Mouse (Mus musculus): ENCODE results near the gene Etv6.

The Etv6 gene

DNA sequence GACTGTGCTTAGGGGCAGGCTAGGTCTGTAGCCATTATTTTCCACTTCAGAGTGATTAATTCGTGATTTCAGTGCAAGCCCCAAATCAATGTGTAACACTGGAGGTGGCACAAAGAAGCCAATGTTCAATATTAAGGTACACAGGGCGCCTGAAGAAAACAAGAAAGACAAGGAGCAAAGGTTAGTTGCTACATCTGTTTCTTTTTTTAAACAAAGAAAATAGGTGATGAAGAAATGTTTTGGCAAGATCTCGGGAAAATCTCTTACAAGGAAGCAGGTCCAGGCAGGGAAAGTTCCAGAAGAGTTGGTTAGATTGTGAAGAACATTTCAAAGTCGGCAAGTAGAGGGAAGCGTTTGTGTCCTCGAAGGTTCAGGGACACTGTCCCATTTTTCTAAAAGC is 39.5 kb downstream of the Etv6 start:
- no peak for DNase-seq (ENCODE audit: low read depth)

- DNase-seq (ENCODE audit: low read depth): no peak
Observed at GRCm38 (mm10) chr6:134078016-134078415, 42.5 kb downstream of the Etv6 start.

- no peak for DNase-seq (ENCODE audit: low read depth)
Observed at GRCm38 (mm10) chr6:134079112-134079511, 43.6 kb downstream of the Etv6 start.

DNA sequence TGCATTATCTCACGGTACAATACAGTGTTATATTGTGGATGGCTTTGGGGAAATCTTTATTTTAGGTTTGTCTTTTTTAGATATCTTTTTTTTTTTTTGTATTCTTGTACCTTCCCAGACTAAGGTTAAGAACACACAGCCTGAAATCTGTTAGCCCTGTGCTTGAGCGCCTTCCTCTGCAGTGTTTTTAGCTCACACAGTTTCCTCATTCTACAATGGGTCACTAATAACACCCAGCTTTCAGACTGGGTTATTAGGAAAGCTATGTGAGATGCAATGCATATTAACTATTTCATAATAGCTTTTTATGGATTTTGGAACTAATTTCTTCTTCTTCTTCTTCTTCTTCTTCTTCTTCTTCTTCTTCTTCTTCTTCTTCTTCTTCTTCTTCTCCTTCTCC is 44.1 kb downstream of the Etv6 start:
- no peak for DNase-seq (ENCODE audit: low read depth)

DNA sequence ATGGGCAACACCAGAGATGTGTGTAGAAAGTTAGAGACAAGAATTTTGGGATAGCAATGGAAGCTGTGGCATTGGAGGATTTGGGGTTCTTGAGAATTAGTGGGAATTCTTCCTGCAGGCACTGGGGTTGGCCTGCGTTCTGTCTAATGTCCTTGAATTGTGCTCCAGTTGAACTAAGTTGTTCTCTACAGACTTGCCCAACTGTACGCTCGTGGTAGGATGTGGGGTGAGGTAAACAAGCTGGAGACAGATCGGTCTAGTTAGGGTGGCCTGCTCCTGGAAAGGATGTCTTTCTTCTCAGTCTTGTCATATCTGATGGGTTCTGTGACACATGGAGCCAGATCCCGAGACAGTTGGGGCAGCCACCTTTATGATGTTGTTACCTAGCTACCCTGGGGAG is 45.4 kb downstream of the Etv6 start:
- DNase-seq (ENCODE audit: low read depth): no peak

DNA sequence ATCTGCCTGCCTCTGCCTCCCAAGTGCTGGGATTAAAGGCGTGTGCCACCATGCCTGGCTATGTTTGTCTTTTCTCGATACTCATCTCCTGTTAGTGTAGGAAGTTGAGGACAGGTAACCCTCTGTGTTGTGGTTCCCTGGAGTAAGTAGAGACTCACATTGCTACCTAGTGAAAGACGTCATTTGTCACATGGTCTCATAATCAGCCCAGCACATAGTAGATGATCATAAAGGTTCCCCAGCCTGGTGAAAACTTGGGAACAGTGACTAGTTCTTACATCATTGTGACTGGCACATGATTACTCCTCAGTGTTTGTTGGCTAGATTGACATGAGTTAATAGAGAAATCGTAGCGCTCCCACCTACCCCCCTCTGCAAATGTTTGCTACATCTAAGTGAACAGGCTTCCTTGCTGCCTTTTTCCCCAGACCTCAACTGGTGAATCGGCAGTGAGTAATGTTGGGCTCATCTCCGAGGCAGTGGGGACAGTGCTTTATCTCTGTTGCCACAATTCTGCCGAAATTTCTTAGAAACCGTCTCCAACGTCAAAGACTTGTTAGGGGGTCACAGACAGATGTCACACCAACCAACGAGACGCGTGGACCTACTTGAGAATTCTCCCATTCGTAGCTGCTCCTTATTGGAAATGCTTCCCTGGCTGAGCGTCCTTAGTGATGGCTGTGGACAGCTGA is 46.9 kb downstream of the Etv6 start:
- DNase-seq (ENCODE audit: low read depth): no peak

- DNase-seq (ENCODE audit: low read depth): no peak
Observed at GRCm38 (mm10) chr6:134083428-134083827, 47.9 kb downstream of the Etv6 start.

- no peak for DNase-seq (ENCODE audit: low read depth)
Observed at GRCm38 (mm10) chr6:134086351-134086750, 50.9 kb downstream of the Etv6 start.

GRCm38 (mm10) chr6:134087709-134088108 is 52.2 kb downstream of the Etv6 start:
- DNase-seq (ENCODE audit: low read depth): no peak

DNA sequence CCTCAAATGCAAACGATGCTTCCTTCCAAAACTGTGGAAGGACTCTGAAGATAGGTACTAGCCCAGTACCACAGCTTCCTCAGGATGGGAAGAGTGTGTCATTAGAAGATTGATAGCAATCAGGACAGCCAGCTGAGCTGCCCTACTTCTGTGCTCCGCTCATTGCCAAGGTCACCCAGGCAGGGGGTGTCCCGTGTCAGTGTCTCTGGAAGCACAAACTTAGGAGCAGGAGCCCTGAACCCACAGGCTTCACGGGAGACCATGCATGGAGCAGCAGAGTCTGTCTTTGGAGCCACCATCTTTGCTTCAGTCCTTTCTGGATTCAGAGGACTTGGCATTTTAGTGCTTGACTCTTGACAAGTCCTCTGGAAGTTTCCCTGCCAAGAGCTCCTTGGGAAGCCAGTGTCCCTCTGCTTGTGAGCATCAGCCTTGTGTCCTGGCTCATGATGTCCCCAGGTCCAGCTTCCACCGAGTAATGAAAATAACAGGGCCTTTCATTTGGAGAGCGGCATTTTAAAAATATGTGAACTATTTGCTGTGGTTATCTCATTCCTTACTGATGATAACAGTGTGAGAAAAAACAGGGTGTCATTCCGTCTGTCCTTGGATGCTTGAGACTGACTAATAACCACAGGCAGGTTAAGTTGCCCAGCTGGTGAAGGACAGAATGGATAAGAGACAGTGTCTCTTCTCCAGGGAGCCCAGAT is 54.3 kb downstream of the Etv6 start:
- no peak for DNase-seq (ENCODE audit: low read depth)

DNA sequence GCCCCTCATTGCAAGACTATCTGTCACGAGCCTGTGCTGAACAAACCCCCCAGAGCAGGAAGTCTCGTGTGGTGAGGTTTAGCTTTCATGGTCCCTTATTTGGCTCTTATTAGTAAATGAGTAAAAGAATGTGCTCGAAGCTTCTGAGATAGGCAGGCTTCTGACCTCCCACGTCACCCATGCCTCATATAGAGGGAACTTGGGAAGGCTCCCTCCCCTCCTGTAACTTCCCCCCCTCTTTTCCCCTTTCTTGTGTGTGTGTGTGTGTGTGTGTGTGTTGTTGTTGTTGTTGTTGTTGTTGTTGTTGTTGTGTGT is 54.8 kb downstream of the Etv6 start:
- no peak for DNase-seq (ENCODE audit: low read depth)

GRCm38 (mm10) chr6:134090875-134091274 is 55.4 kb downstream of the Etv6 start:
- DNase-seq (ENCODE audit: low read depth): no peak

- no peak for DNase-seq (ENCODE audit: low read depth)
Observed at GRCm38 (mm10) chr6:134091398-134091801, 55.9 kb downstream of the Etv6 start.

GRCm38 (mm10) chr6:134094066-134094465 is 58.6 kb downstream of the Etv6 start:
- DNase-seq (ENCODE audit: low read depth): no peak

- no peak for DNase-seq (ENCODE audit: low read depth)
Observed at GRCm38 (mm10) chr6:134094620-134095019, 59.1 kb downstream of the Etv6 start.

- no peak for DNase-seq (ENCODE audit: low read depth)
Observed at GRCm38 (mm10) chr6:134095582-134095981, 60.1 kb downstream of the Etv6 start.

GRCm38 (mm10) chr6:134099976-134100743 is 64.7 kb downstream of the Etv6 start:
- DNase-seq (ENCODE audit: low read depth): no peak

- DNase-seq (ENCODE audit: low read depth): no peak
Observed at GRCm38 (mm10) chr6:134102396-134102795, 66.9 kb downstream of the Etv6 start.

DNA sequence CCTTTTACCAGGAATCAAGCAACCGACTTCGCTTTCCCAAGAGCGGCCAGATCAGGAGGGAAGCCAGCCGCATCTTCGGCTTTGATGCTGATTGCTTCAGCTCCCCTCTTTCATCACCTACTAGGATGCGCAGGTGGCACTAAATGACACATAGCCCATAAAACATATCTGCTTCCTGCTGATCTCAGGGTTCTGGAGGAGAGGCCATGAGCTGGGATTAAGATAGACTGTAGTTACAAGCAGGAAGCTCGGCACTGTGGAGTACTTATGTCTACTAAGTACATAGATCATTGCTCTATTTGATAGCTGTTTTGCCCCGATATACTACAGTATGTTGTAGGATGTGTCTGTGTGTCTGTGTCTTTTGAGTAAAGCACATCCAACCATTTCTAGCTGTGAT is 68.0 kb downstream of the Etv6 start:
- DNase-seq (ENCODE audit: low read depth): no peak

GRCm38 (mm10) chr6:134105514-134106201 is 70.2 kb downstream of the Etv6 start:
- DNase-seq (ENCODE audit: low read depth): peak; percentile 67

- no peak for DNase-seq (ENCODE audit: low read depth)
Observed at GRCm38 (mm10) chr6:134107696-134108095, 72.2 kb downstream of the Etv6 start.

DNA sequence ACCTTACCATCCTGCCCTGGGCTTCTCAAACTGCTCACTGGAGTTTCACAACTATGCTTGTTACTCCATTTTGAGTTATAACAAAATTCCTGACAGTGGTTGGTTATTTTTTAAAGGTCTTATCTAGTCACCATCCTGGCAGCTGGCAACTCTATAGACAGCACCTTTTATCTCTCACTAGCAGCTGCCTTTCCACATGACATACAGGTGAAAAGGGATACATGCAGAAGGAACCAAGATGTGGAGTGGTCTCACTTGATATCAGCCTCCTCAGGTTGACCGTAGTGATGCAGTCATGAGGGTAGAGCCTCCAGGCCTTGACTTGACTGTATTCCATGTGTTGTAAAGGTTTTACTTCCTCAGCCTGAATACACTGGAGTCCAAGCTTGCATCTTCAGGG is 74.2 kb downstream of the Etv6 start:
- DNase-seq (ENCODE audit: low read depth): no peak

DNA sequence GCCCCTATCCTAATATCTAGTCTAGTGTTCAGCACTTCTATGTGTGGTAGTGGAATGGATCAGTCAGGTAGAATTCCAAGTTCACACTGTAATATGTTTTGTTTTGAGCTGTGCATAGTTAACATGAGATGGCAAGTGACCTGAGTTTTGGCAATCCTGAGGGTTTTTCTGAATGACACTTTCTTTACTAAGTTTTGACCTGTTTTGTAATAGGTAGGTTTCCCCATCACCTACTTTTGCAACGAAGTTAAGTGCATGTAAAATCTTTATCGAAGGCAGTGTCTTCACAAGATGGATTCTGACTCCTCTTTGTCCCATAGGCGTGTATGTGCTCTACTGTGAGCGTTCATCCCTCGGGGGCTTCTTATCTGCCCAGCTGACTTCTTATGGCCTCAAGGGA is 74.7 kb downstream of the Etv6 start:
- DNase-seq (ENCODE audit: low read depth): no peak

Data from naive thymus-derived CD4-positive, alpha-beta T cell, adult 2 months (primary cell).